Mouse (Mus musculus) neural tube, embryonic 12.5 days (tissue): Measurements from ENCODE around the gene Mdfi. TPM values are rescaled to one million over a fixed set of nuclear protein-coding genes. Genes with fewer than 3 reads are reported as not detected.

Experiments
- ATAC-seq: fragments of 200-750 bp; cut with Nextera tagmentation; 2 replicates; pipeline ENCODE4 v1.8.0; 2017; ENCODE audit warnings: low read depth, mild to moderate bottlenecking, moderate TSS enrichment, moderate library complexity; ENCODE audit not compliant: low FRiP score
- H3K27ac ChIP-seq: fragments of 300-500 bp; sonication (generic); 2 replicates; pipeline ENCODE4 v1.5.1; 2016
- H3K27me3 ChIP-seq: fragments of 300-500 bp; sonication (generic); replicated peaks from 2 replicates; pipeline ENCODE4 v1.6.1; 2016; ENCODE audit warnings: mild to moderate bottlenecking
- H3K36me3 ChIP-seq: fragments of 300-500 bp; sonication (generic); 2 replicates; pipeline ENCODE4 v1.6.1; 2016; ENCODE audit warnings: mild to moderate bottlenecking
- H3K4me1 ChIP-seq: fragments of 300-500 bp; sonication (generic); 2 replicates; pipeline ENCODE4 v1.6.1; 2016
- H3K4me2 ChIP-seq: fragments of 300-500 bp; sonication (generic); replicated peaks from 2 replicates; pipeline ENCODE4 v1.6.1; 2016; ENCODE audit warnings: mild to moderate bottlenecking
- H3K4me3 ChIP-seq: fragments of 300-500 bp; sonication (generic); 2 replicates; pipeline ENCODE4 v1.5.1; 2016
- H3K9ac ChIP-seq: fragments of 300-500 bp; sonication (generic); 2 replicates; pipeline ENCODE4 v1.6.1; 2016; ENCODE audit warnings: mild to moderate bottlenecking
- H3K9me3 ChIP-seq: fragments of 300-500 bp; sonication (generic); 2 replicates; pipeline ENCODE4 v1.6.1; 2016; ENCODE audit warnings: mild to moderate bottlenecking
- WGBS: fragments of 180-500 bp; shearing (Covaris S2); methylation state at CpG from one replicate; pipeline ENCODE4 v1.1.7; 2016; 5-methylcytosine and 5-hydroxymethylcytosine counted together
- polyA plus RNA-seq: library from polyadenylated mRNA; unstranded; fragments of >200 nt; fragmentation: Nextera tagmentation; extraction: Ambion mirVana; gene quantifications from 2 replicates; pipeline ENCODE4 v1.2.1, GENCODE M21; 2016

Mdfi gene
- polyA plus RNA-seq, 1 experiment from 2014 or later = 12.9 TPM

DNA sequence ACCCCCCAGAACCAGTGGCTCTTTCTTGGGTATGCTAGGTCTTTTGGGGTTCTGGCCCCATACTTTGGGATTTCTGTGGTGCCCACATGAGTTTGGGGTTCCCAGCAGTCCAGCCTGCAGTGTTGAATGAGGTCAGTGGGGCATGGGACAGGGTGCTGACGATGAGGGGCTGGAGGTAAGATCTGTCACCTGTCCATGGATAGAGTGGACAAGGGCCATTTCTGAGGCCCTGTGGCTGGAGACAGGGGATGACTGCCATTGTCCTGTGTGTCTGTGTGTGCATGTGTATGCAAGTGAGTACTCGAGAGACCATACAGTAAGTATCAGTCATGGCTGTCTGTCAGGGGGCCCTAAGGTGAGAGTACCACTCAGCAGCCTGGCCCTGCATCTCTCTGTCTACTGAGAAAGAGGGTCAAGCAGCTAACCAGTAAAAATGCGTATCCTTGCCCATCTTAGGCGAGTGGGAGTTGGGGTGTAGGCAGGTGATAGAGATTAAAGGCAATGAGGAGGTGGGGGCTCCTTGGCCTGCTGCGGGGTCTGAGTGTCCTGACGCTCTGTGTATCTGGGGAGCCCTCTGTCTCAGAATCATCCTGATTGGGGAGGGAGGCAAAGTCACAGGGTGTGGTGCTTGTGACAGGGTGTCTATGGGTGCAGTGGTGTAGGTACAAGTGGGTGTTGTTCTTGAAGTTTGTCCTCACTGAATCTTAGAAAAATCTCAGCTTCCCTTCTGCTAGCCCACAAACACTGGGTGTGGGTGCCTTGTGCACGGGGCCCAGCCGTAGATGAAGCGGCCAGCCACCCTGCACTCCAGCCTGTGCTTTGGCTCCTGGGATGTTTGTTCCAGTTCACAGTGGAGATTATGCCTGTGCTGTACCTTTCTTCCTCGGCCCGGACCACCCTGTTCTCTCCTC is 64.8 kb downstream of the Mdfi start:
- Histone ChIP-seq H3K27me3 (no peaks in the 10 kb centered on the region; the same call in 1 of the 2 replicates), H3K4me2 (no peak overlapping the region), H3K4me3 (no peak overlapping the region), H3K9ac (no peak overlapping the region), H3K9me3 (0 out of 2 replicates have a peak, but pooled peaks cover 10% of the 10 kb centered on the region), H3K4me1 (no peaks in the 10 kb centered on the region), H3K27ac (no peak overlapping the region), H3K36me3 (no peaks in the 10 kb centered on the region)
- ATAC-seq = no peak
- WGBS = 87% methylated on average over 11 of the region's 11 CpGs

- Histone ChIP-seq H3K36me3 (no peaks in the 10 kb centered on the region), H3K9me3 (0 out of 2 replicates have a peak, but pooled peaks cover 10% of the 10 kb centered on the region), H3K4me2 (no peak overlapping the region), H3K4me1 (no peaks in the 10 kb centered on the region), H3K27me3 (no peaks in the 10 kb centered on the region; the same call in 1 of the 2 replicates), H3K4me3 (no peak overlapping the region), H3K9ac (no peak overlapping the region), H3K27ac (no peak overlapping the region)
- ATAC-seq = no peak
- WGBS = 54% methylated on average over 12 of the region's 12 CpGs
Observed at GRCm38 (mm10) chr17:47768707-47769276, 65.7 kb downstream of the Mdfi start.

GRCm38 (mm10) chr17:47767456-47768141 is 66.9 kb downstream of the Mdfi start:
- Histone ChIP-seq H3K4me2 (no peak overlapping the region), H3K9ac (no peak overlapping the region), H3K9me3 (0 out of 2 replicates have a peak, but pooled peaks cover 5% of the 10 kb centered on the region), H3K4me1 (peaks cover 10% of the 10 kb centered on the region), H3K27me3 (no peaks in the 10 kb centered on the region; the same call in 1 of the 2 replicates), H3K4me3 (no peak overlapping the region), H3K27ac (no peak overlapping the region), H3K36me3 (no peaks in the 10 kb centered on the region)
- WGBS = 45% methylated on average over 16 of the region's 17 CpGs
- no peak for ATAC-seq

DNA sequence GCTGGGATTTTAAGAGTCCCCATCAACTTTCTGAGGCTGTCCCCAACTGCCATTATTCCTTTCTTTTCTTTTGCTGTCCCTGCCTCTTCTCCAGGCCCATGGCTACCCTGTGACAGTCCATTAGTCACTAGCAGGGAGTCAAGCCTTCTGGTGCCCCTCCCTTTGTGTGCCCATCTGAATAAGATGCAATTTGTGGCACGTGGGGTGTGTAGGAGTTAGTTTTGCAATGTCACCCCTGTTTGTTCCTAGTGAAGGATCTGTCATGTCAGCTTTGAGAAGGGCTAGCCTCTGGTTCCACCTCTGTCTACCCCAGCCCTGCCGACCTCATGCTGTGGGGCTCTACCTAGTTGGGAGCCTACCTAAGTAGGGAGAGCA is 67.4 kb downstream of the Mdfi start:
- H3K9me3 ChIP-seq = no peaks in the 10 kb centered on the region
- 70% methylated on average over 2 of the region's 2 CpGs for WGBS
- no peak for ATAC-seq
- no peak overlapping the region for H3K4me3 ChIP-seq
- no peak overlapping the region for H3K9ac ChIP-seq
- no peak overlapping the region for H3K4me2 ChIP-seq
- no peaks in the 10 kb centered on the region for H3K36me3 ChIP-seq
- H3K27me3 ChIP-seq = no peaks in the 10 kb centered on the region; the same call in 1 of the 2 replicates
- peaks cover 14% of the 10 kb centered on the region for H3K4me1 ChIP-seq
- no peak overlapping the region for H3K27ac ChIP-seq

DNA sequence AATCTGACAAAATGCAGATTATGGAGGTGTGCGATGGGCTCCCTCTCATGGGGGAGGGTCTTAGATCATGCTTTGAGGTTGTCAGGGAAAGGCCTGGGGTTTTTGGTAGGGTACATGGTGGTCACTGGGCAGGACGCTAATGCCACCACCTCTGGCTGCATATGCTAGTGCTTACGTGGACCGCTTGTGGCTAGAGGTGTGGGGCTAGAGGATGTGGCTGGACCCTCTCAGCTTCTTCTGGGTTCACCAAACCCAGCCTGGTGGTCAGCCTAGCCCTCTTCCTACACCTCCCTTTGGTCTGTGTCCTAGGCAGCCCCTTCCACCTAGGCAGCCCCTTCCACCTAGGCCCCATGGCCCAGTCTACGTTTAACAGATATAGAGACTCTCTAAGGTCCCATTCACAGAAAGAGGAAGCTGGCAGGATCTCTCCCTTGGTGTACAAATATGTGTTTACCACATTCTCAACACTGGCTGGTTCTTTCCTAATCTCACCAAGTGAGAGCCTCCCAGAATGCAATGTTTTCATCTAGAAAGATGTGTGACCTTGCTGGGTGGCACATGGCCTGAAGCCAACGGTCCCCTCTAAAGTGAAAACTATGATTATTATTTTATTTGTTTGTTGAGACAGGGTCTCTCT is 68.0 kb downstream of the Mdfi start:
- Histone ChIP-seq H3K27ac (no peak overlapping the region), H3K27me3 (no peaks in the 10 kb centered on the region; the same call in 1 of the 2 replicates), H3K4me1 (peaks cover 14% of the 10 kb centered on the region), H3K4me3 (no peak overlapping the region), H3K4me2 (no peak overlapping the region), H3K9me3 (no peaks in the 10 kb centered on the region), H3K36me3 (no peaks in the 10 kb centered on the region), H3K9ac (no peak overlapping the region)
- ATAC-seq = no peak
- 90% methylated on average over 6 of the region's 6 CpGs for WGBS

DNA sequence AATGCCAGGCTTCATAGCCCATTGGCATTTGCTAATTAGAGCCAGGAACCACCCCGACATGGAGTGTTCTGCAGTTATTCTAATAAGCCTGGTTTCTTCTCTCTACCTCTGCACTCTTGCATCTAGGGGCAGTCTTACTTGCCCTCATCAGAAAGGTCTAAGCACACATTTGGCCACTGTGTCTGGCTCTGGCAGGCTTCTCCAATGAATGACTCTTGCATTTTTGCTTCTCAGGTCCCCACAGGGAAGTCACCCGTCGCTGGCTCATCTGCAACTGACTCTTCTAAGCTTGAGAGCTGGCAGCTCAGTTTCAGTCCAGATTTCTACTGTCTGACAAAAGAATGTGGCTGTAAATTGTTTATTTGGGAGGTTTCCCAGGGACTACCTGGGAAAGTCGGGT is 68.5 kb downstream of the Mdfi start:
- WGBS = 80% methylated on average over 4 of the region's 4 CpGs

More for the DNA sequence above, 68.5 kb downstream of the Mdfi start:
- Histone ChIP-seq H3K4me1 (peaks cover 14% of the 10 kb centered on the region), H3K27me3 (no peaks in the 10 kb centered on the region; the same call in 1 of the 2 replicates), H3K9me3 (no peaks in the 10 kb centered on the region), H3K9ac (no peak overlapping the region), H3K4me2 (no peak overlapping the region), H3K4me3 (no peak overlapping the region), H3K36me3 (no peaks in the 10 kb centered on the region), H3K27ac (no peak overlapping the region)
- ATAC-seq = no peak

Other genes starting within 250 kb of the Mdfi start
- 32.5 and 35.9 TPM in 2 replicates for gene Bysl, start 223.2 kb downstream of the Mdfi start, polyA plus RNA-seq
- gene Med20, start 223.1 kb downstream of the Mdfi start, polyA plus RNA-seq = 39.7 and 41.6 TPM in 2 replicates
- 2.0 and 2.4 TPM in 2 replicates for gene Gm20517, start 223.1 kb downstream of the Mdfi start, polyA plus RNA-seq
- gene Usp49, start 204.0 kb downstream of the Mdfi start, polyA plus RNA-seq = 10.4 and 12.5 TPM in 2 replicates
- 327 and 354 TPM in 2 replicates for gene Tomm6, start 146.3 kb downstream of the Mdfi start, polyA plus RNA-seq
- 22.7 and 24.1 TPM in 2 replicates for gene Frs3, start 145.7 kb downstream of the Mdfi start, polyA plus RNA-seq
- gene Gm21981, start 140.2 kb downstream of the Mdfi start, polyA plus RNA-seq = 0.28 and 0.54 TPM in 2 replicates
- gene Prickle4, start 140.0 kb downstream of the Mdfi start, polyA plus RNA-seq = 0.86 and 1.3 TPM in 2 replicates
- gene Pgc, start 107.8 kb downstream of the Mdfi start, polyA plus RNA-seq = not detected in 2 replicates
- gene Tfeb, start 97.7 kb downstream of the Mdfi start, polyA plus RNA-seq = 3.8 and 4.5 TPM in 2 replicates
- gene Foxp4, start 90.0 kb upstream of the Mdfi start, polyA plus RNA-seq = 30.4 and 31.8 TPM in 2 replicates
- not detected in 2 replicates for gene 1700122O11Rik, start 203.6 kb upstream of the Mdfi start, polyA plus RNA-seq